Mouse (Mus musculus) liver (tissue): ENCODE measurements around the gene Acot13.

Source experiments
- DNase-seq: peaks from one replicate; pipeline ENCODE4 v3.0.0-alpha.2; 2020; ENCODE audit warnings: mixed read lengths

Gene Acot13

DNA sequence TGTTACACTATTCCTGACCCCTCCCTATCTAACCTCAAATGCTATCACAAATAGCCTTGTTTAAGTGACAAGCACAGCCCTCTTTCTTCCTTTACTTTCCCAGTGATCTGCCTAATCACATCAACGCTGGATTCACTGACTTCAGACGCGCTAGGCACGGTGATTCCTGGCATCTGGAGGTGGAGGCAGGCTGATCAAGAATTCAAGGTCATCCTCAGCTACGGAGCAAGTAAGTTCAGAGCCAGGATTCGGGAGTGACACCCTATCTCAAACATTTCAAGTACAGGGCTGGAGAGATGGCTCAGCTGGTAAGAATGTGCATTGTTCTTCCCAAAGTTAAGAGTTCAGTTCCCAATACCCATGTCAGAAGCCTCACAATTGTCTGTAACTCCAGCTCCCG, 5.2 kb downstream of the Acot13 start:
- no peak for DNase-seq

DNA sequence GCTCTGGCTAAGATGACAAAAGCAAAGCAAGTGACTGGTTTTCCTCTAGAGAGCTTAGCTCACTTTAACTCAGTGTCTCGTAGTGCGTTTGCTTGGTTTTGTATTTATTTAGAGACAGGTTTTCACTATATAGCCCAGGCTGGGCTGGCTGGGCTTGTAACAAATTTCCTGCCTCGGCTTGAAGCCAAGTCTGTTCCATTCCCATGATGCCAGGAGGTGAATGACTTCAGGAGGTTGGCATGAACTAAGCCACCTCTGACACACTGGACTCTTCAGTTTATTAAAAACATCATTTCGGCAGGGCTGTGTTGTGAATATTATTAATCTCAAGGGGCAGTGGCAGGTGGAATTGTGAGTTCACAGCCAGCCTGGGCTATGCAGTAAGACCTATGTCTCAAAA, 5.8 kb downstream of the Acot13 start:
- no peak for DNase-seq

DNA sequence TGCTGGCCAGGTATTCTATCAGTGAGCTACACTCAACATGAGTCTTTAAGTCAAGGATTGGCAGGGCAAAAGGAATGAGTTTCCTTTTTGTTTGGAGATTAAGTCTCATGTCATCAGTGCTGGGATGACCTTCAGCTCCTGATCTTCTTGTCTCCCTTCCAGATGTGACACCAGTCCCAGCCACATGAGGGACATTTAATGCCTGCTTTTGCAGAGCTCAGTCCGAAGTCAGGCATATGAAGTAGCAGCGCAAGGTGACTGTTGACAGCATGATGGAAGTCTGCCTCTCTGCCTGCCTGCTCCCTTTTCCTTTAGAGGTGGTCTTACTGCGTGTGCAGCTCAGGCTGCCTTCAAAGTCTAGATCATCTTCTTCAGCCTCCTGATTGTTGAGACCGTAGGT, 6.7 kb downstream of the Acot13 start:
- no peak for DNase-seq

DNA sequence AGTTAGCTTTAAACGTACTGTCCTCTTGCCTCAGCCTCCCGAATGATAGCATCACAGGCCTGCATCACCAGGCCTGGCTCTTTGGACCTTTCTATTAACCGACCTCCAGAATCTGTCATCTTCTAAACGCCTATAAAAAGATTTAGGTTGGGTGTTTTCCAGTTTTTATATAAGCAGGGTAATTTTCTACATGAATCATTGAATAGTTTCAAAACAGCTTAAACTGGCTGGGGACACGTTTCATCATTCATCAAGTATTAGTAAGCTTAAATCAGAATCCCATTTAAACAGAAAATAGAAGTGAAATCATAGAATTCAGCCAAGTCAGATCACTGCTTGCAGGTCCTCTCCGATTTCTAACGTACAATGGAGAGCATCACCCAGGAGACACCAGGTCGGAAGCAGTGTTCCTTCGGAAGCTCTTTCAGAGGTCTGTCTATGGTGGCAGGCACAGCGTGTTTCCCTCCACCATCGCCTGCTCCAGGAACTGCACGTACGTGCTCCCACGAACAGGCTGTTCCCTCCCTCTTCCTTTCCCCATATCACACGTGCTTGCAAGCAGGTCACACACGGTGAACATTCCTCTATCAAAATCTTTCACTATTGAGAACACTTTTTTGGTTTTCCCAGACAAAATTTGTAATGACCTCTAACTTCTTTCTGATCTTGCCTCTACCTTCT, 8.5 kb downstream of the Acot13 start:
- no peak for DNase-seq

DNA sequence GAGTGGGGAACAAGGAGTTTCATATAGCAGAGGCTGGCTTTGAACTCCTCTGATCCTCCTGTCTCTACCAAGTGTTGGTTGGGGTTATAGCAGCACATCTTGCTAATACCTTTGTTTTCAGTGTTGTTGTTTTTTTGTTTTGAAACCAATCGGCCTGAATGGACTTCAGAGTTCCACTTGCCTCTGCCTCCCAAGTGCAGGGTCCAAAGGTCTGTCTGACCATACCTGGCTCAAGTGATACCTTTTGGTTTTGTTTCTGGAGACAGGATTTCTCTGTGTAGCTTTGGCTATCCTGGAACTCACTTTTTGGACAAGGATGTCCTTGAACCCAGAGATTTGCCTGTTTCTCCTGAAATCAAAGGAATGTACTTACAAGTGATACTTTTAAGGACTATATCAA, 11.4 kb downstream of the Acot13 start:
- no peak for DNase-seq

DNA sequence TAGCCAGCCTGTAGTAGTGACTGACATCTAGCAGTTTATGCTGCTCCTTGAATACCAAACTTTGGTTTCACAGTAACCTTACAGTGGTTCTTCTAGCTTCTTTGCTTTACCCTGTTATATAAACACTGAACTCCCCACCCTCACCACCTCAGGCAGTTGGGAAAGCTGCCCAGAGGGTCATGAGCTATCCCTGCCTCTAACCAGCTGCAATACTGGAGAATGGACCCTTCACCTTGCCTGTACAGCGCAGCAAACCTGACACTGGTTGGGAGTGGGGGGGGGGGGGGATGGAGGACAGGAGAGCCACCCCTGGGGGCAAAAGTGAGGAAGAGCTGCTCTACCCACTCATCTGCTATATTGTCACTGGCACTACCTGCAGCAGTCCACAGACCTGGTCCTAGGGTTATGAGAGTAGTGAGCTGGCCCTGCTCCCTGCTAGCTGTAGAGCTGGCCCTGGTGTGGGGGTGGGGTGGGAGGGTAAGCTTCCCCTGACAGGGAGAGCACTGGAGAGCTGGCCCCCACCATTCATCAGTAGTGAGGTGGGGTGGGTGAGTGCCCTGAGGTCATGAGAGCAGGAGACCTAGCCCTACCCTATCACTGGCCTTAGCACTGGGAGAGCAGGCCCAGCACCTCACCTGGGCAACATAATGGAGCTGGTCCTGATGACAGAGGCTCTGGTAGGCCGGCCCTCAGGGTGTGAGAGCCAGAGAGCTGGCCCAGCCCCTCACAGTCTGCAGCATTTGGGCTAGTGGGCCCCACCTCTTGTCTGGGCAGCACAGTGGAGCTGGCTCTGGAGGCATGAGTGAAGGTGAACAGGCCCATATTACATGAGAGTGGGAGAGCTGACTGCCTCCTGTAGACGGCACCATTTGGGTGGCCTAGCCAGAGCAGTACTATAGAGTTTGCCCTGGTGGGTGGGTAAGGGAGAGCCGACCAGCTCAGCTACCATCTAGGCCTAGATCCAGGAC, 14.9 kb downstream of the Acot13 start:
- peak; percentile 26 for DNase-seq

DNA sequence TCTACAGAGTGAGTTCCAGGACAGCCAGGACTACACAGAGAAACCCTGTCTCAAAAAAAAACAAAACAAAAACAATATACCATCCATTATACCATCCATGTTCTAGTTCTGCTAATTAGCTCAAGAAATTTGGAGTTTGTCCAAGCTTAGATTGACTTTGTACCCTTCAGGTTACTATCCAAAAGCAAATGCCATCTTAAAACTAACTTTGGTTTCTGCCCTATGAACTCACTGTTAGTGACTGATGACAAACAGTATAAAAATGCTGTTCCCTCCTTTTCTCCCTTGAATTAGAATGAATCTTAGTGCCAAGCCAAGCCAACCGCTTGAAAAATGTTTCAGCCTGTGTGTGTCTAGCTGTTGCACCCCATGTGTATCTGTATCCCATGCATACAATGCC, 16.7 kb downstream of the Acot13 start:
- no peak for DNase-seq

DNA sequence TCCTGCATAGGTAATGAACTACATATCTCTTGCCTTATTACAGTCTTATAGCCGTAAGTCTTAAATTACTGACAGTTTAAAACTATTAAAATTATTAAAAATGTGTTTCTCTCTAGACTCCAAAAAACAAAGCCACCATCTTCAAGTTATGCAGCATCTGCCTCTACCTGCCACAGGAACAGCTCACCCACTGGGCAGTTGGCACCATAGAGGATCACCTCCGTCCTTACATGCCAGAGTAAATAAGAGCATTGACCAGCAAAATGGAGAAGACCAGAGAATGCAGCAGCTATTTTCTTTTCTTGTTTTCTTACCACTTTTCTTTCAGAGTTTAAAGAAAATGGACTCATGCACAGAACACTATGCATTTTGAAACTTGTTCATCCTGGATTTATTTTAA, 18.8 kb downstream of the Acot13 start:
- no peak for DNase-seq

DNA sequence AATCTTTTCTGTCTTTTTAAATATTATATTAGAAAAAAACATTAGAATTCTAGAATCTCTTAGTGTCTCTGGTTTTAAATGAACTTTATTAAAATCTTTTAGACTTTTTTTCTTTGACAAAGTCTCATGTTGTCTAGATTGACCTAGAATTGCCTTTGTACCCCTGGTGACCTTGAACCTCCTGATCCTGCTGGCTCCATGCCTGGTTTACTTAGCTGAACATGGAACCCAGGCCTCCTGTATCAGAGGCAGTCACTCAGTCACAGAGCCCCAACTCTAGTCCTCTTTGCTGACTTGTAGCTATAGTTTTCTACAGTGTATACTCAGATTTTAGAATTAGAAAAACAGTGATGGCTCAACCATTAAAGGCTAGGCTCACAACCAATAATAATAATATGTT, 25.3 kb downstream of the Acot13 start:
- DNase-seq, result no peak

DNA sequence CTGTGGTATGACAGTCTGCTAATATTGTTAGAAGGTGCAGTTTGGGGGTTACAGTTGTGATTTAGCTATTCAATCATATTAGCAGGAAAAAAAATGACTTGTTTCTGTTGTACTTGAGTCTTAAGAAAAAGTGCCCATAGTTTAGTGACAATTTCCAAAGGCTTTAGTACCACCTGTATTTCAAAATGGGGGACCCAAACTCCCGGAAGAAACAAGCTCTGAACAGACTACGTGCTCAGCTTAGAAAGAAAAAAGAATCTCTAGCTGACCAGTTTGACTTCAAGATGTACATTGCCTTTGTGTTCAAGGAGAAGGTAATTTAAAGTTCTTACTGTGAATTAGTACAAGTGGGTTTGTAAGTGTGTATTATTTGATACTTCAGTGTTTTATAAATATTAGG, 28.1 kb downstream of the Acot13 start:
- DNase-seq, result no peak

DNA sequence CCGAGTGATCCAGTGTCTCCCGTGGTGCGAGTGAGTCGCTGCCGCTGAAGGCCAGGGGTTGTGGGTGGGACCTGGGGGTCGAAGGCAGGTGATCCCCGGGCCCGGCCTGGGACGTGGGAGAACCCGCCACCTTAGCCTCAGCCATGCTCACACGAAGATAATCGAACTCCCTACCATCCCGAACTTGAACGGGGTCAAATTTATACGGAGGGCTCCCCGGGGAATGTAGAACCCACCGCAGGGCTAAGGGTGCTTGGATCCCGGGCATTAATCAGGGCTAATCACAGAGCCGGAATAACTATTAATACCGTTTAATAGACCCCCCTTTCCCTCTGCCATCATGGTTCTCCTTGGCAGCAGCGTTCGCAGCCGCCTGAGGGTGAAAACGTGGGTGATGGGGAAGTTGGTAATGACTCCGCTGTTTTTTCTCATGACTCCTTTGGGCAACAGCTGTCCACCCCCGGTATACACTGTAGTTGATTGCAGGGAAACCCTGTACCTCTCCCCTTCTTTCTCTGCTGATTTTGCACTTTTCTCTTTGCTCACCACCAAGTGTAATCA, 29.1 kb downstream of the Acot13 start:
- DNase-seq, result peak; percentile 68

DNA sequence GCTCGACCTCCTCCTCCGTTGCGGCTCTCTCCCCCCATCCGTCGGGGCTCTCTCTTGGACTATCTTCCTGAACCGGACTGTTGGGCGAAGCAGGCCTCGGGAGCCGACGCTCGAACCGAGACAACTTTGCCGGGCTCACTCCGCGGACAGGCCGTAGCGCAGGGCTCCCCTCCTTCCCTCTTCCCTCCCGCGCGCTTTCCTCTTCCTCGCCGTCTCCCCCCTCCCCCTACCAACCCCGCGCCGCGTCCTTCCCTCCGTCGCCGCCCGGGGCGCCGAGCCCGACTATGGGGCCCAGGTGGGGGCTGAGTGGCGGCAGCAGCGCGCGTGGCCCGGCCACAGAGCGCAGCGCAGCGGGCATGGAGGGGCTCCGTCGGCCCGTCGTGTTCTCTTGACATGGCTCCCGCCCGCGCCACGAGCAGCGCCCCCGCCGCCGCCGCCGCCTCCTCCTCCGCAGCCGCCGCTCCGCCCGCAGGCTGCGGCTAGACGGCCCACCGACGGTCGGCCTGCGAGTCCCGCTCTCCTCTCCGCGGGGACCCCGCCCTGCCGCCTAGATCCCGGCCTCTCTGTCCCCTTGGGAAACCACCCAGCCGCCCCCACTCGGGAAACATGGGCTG, 29.9 kb downstream of the Acot13 start, which contains the start of gene BC005537:
BC005537 (plus strand) TSS at position 350 of the 614 bp plus-strand sequence.
- peak; percentile 70 for DNase-seq

DNA sequence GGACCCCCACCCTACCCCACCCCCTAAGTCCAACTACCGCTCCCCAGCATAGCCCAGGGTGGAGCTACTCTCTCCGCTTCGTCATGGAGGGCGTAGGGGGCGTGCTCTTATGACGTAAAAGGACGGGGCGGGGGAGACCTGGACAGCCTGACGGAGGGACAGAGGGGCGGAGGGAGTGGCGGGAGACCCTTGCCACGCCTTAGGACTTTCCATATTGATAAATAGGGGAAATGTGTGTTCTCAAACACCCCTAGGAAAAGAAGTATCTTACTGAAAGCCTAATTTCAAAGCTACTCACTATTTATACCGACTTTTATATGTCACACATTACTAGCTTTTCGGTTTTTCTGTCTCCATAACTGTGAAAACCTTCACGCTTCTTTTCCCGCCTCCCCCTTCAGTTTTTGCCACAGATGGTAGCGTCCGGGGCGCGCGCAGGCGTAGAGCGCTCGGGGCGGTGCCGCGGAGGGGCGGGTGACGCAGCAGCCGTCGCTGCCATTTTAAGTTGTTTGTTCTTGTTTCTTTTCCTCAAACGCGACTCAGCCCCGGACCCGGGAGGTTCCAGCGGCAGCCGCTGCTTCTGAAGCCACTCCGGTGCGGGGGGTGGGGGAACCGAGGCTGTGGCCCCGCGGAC, 30.5 kb downstream of the Acot13 start:
- peak; percentile 99 for DNase-seq

DNA sequence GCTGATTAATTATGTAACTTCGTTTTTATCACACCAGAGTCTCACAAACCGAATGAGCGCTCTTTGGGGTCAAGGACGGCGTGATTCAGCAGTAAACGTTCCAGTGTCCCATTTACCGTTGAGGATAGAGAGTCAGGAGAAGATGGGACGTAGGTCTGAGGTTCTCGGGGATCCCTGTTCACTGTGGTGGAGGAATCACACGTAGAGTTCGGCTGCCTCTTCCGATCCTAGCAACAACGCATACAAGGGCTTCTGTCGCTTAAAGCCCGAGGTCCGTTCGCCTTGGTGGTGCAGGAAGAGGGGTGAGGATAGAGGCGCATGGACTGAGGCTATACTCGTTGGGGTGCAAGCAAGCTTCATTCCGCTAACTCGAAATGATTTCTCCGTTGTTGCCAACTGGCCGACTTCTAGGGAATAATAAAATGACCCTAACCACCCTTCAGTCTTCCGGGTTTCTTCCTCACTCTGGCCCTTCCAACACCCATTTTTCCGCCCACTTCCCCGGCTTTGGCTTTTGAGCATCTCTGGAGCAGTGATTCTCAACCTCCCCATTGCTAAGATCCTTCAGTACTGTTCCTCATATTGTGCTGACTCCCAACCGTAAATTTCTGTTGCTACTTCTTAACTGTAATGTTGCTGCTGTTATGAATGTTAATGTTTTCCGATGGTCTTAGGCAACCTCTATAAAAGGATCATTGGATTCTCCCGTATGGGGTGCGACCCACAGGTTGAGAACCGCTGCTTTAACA, 31.2 kb downstream of the Acot13 start:
- peak; percentile 72 for DNase-seq

DNA sequence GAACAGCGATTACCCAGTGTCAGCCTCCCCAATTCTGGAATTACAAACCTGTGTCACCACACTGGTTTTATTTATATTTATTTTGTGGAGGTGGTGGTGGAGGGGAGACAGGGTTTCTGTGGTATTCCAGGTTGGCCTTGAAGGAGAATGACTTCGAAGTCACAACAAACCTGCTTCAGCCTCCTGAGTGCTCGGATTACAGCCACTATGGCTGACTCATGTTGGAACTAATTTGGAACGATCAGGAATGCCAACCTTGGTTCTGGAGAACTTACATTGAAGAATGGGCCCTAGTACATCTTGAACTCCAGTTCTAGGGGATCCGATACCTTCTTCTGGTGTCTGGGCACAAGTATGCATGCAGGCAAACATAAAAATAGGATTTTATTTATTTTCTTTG, 32.0 kb downstream of the Acot13 start:
- DNase-seq, result no peak

DNA sequence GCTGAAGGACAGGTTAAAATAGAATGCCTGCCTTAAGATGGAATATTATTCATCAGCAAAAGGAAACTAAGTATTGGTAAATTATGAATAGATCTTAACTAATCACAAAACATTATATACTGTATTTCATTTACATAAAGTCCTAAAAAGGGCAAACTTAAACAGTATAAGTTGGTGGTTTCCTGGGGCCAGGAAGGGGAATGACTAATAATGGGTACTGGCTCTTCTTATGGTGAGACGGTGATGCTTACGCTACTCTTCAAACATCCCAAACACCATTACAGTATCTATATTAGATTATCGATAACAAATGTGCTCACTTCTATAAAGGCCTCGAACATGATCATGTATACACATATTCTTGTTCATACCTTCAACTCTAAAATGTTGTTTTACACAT, 32.7 kb downstream of the Acot13 start:
- no peak for DNase-seq

DNA sequence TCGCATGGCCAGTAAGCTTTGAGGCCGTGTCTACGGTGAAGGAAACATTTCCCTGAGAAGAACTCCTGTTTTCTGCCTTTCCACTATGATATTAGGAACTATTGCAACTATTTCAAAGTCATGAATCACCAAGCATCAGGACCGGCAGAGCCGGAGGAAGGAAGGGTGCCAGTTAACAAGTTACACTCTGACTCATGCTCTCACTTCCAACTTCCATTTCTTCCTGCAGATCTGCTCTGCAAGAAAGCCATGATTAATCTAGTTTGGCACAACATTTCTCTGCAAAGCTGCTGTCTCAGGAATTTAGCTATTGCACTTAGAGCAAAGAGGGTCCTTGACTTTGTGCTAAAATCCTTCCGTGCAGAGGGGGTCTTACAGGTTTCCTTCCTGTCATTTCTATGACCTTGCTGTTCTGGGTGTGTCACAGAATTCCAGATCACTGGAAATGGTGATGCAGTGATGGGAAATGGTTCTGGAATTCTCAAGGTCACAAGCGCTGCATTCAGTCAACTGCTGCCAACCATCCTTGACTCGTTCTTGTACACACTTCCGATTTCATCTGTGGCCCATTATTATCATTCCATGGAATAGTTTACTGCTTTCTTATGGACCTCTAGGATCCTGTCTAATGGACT, 38.8 kb downstream of the Acot13 start:
- DNase-seq, result no peak

DNA sequence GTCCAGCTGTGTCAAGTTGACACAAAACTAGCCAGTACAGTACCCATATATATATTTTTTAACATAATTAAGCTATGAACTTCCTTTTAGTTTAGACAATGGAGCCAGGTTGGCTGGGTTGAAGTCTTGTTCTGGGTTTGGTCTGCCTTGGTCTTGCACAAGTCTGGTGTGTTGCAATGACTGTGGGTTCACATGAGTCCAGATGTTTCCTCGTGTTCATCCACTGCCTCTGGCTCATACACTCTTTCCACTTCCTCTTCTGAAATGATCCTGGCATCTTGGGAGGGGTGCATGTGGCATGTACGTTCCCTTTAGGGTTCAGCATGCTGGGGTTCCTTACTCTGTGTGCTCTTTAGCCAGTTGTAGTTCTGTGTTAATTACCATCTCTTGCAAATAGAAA, 40.0 kb downstream of the Acot13 start:
- peak; percentile 31 for DNase-seq

DNA sequence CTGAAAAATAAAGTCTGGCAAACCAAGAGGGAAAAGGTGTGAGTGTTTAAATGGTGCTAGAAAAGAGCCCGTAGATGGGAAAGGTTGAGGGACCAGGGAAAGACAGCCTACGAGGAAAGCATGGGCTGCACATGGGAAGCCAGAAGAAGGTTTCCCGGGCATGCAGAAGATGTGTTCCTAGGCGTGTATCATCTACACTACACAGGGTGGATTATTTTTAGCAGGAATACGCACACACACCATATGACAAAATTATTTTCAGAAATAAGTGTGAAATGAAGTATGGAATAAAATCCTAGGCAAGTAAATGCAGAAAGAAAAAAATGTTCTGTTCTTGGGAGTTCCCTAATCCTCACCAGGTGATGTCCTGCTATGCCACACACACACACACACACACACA, 43.9 kb downstream of the Acot13 start:
- DNase-seq, result no peak

DNA sequence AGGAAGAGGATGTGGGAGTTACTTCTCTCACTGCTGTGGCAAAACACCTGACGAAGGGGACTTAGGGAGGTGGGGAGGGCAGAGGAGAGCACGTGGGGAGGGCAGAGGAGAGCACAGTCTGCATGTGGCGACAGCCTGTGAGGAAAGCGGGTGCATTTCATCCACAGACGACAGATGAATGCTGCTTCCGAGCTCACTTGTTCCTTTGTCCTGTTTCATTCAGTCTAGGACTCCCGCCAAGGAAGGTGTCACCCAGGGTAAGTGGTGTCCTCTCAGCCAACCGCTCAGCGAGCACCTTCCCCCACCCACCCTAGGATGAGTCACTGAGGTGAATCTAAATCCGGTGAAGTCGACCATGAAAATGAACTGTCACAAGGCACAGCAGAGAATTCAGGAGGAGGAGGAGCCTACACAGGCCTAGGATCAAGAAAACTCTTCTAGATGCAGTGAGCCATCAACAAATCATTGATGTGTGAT, 45.3 kb downstream of the Acot13 start:
- no peak for DNase-seq

DNA sequence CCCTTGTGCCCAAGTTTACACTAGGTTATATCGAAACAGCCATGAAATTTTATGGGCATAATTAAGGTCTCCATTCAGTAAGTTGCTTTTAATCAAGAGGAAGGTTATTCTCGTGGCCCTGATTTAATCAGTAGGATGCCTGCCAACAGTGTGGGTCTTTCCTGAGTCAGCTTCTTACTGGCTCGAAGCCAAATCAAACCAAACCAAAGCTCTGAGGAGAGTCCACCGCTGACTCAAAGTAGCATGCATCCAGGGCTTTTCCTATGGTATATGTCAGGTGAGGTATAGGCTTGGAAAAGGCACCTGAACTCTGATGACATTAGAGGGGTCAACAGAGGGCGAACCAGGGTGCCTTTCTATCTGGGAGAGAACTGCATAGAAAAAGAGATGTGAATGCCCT, 49.4 kb downstream of the Acot13 start:
- no peak for DNase-seq
